Mouse (Mus musculus): ENCODE data around the gene Rabl3. TPM values are rescaled to one million over a fixed set of nuclear protein-coding genes. Genes with fewer than 3 reads are reported as not detected.

Gene Rabl3
- polyA plus RNA-seq, 1 experiment = 8.6 TPM

GRCm38 (mm10) chr16:37603431-37603830 lies 63.7 kb downstream of the Rabl3 start:
- Histone ChIP-seq H3K27me3 (ENCODE audit: control insufficient read depth, insufficient read depth, low read length) (no peaks in the 10 kb centered on the region), H3K27ac (ENCODE audit: insufficient read depth, low read length) (no peak overlapping the region), H3K4me3 (replicated peaks; ENCODE audit: insufficient read depth, low read depth, low read length) (no peak overlapping the region), H3K4me1 (ENCODE audit: control insufficient read depth, insufficient read depth, low read length) (no peaks in the 10 kb centered on the region)
- WGBS = 98% methylated on average over 1 of the region's 1 CpGs
- DNase-seq = no peak
- TF ChIP-seq POLR2A (IDR thresholded peaks at IDR 0.05; ENCODE audit: borderline replicate concordance, insufficient read depth, low read length) (no peak), CTCF (IDR thresholded peaks at IDR 0.05; ENCODE audit: borderline replicate concordance, insufficient read depth, low read depth, low read length) (no peak)

DNA sequence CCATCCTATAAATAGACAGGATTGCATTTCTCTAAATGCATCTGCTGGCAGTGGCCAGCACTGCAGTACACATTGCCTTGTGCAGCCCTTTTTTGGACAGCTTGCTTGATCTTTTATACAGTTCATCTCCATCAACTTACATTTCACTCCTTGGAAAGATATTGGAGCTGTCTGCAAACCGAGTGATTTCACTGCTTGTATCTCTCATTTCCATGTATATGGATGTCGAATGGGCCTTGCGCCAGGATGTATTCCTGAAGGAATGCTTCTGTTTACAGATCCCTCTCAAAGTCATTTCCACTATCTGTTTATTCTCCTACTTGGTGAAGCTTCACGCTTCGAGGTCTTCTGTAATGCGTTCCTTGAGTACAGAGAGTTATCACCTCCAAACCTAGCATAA lies 64.6 kb downstream of the Rabl3 start:
- H3K27me3 ChIP-seq (ENCODE audit: control insufficient read depth, insufficient read depth, low read length) = no peaks in the 10 kb centered on the region
- no peak for DNase-seq
- H3K27ac ChIP-seq (ENCODE audit: insufficient read depth, low read length) = no peak overlapping the region
- no peak overlapping the region for H3K4me3 ChIP-seq (replicated peaks; ENCODE audit: insufficient read depth, low read depth, low read length)
- H3K4me1 ChIP-seq (ENCODE audit: control insufficient read depth, insufficient read depth, low read length) = no peaks in the 10 kb centered on the region
- TF ChIP-seq CTCF (IDR thresholded peaks at IDR 0.05; ENCODE audit: borderline replicate concordance, insufficient read depth, low read depth, low read length) (0 out of 2 replicates have a peak, but pooled peaks have one; percentile 6), POLR2A (IDR thresholded peaks at IDR 0.05; ENCODE audit: borderline replicate concordance, insufficient read depth, low read length) (no peak)
- WGBS = 81% methylated on average over 6 of the region's 6 CpGs

- H3K4me1 ChIP-seq (ENCODE audit: control insufficient read depth, insufficient read depth, low read length) = peaks cover 6% of the 10 kb centered on the region
- H3K27me3 ChIP-seq (ENCODE audit: control insufficient read depth, insufficient read depth, low read length) = no peaks in the 10 kb centered on the region
- no peak overlapping the region for H3K4me3 ChIP-seq (replicated peaks; ENCODE audit: insufficient read depth, low read depth, low read length)
- H3K27ac ChIP-seq (ENCODE audit: insufficient read depth, low read length) = no peak overlapping the region
- no peak for TF ChIP-seq POLR2A (IDR thresholded peaks at IDR 0.05; ENCODE audit: borderline replicate concordance, insufficient read depth, low read length)
- no peak for TF ChIP-seq CTCF (IDR thresholded peaks at IDR 0.05; ENCODE audit: borderline replicate concordance, insufficient read depth, low read depth, low read length)
- WGBS = 79% methylated on average over 8 of the region's 8 CpGs
- no peak for DNase-seq
These were observed 70.6 kb downstream of the Rabl3 start for GRCm38 (mm10) chr16:37610333-37610732.

- DNase-seq = peak; percentile 53 to 69
- Histone ChIP-seq H3K27me3 (ENCODE audit: control insufficient read depth, insufficient read depth, low read length) (no peaks in the 10 kb centered on the region), H3K4me3 (replicated peaks; ENCODE audit: insufficient read depth, low read depth, low read length) (no peak overlapping the region), H3K4me1 (ENCODE audit: control insufficient read depth, insufficient read depth, low read length) (peaks cover 6% of the 10 kb centered on the region), H3K27ac (ENCODE audit: insufficient read depth, low read length) (no peak overlapping the region)
- 23% methylated on average over 7 of the region's 7 CpGs for WGBS
- no peak for TF ChIP-seq POLR2A (IDR thresholded peaks at IDR 0.05; ENCODE audit: borderline replicate concordance, insufficient read depth, low read length)
- no peak for TF ChIP-seq CTCF (IDR thresholded peaks at IDR 0.05; ENCODE audit: borderline replicate concordance, insufficient read depth, low read depth, low read length)
These were observed 71.4 kb downstream of the Rabl3 start for GRCm38 (mm10) chr16:37611072-37611471.

GRCm38 (mm10) chr16:37612013-37612412 lies 72.3 kb downstream of the Rabl3 start:
- H3K27ac ChIP-seq (ENCODE audit: insufficient read depth, low read length) = no peak overlapping the region
- WGBS = 61% methylated on average over 5 of the region's 5 CpGs
- H3K4me1 ChIP-seq (ENCODE audit: control insufficient read depth, insufficient read depth, low read length) = peaks cover 10% of the 10 kb centered on the region
- H3K27me3 ChIP-seq (ENCODE audit: control insufficient read depth, insufficient read depth, low read length) = no peaks in the 10 kb centered on the region
- peak; percentile 59 to 70 for DNase-seq
- TF ChIP-seq POLR2A (IDR thresholded peaks at IDR 0.05; ENCODE audit: borderline replicate concordance, insufficient read depth, low read length) (no peak), CTCF (IDR thresholded peaks at IDR 0.05; ENCODE audit: borderline replicate concordance, insufficient read depth, low read depth, low read length) (no peak)
- H3K4me3 ChIP-seq (replicated peaks; ENCODE audit: insufficient read depth, low read depth, low read length) = no peak overlapping the region

- no peak overlapping the region for H3K27ac ChIP-seq (ENCODE audit: insufficient read depth, low read length)
- no peak for DNase-seq
- no peak overlapping the region for H3K4me3 ChIP-seq (replicated peaks; ENCODE audit: insufficient read depth, low read depth, low read length)
- H3K27me3 ChIP-seq (ENCODE audit: control insufficient read depth, insufficient read depth, low read length) = no peaks in the 10 kb centered on the region
- 88% methylated on average over 9 of the region's 9 CpGs for WGBS
- TF ChIP-seq POLR2A (IDR thresholded peaks at IDR 0.05; ENCODE audit: borderline replicate concordance, insufficient read depth, low read length) (no peak), CTCF (IDR thresholded peaks at IDR 0.05; ENCODE audit: borderline replicate concordance, insufficient read depth, low read depth, low read length) (no peak)
- peaks cover 25% of the 10 kb centered on the region for H3K4me1 ChIP-seq (ENCODE audit: control insufficient read depth, insufficient read depth, low read length)
These were observed 74.9 kb downstream of the Rabl3 start for GRCm38 (mm10) chr16:37614540-37614939.

DNA sequence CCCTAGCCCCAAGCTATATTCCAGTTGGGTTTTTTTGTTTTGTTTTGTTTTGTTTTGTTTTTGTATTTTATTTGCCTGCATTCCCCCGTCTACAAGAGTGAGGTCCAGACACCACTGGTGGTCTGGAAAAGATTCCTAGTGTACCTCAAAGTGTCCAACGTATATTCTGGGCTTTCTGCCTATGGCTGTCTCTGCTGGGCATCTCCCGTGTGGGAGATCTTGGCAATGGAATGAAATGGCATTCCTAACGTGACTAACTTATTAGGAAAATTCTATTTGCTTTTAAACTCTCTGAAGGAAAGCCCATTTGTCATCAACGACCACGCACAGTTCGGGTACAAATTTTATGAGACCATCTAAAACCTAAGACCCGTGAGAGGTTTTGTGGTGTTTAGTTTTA lies 75.7 kb downstream of the Rabl3 start:
- TF ChIP-seq CTCF (IDR thresholded peaks at IDR 0.05; ENCODE audit: borderline replicate concordance, insufficient read depth, low read depth, low read length) (no peak), POLR2A (IDR thresholded peaks at IDR 0.05; ENCODE audit: borderline replicate concordance, insufficient read depth, low read length) (no peak)
- Histone ChIP-seq H3K27me3 (ENCODE audit: control insufficient read depth, insufficient read depth, low read length) (no peaks in the 10 kb centered on the region), H3K4me3 (replicated peaks; ENCODE audit: insufficient read depth, low read depth, low read length) (no peak overlapping the region), H3K27ac (ENCODE audit: insufficient read depth, low read length) (no peak overlapping the region), H3K4me1 (ENCODE audit: control insufficient read depth, insufficient read depth, low read length) (peaks cover 25% of the 10 kb centered on the region)
- 39% methylated on average over 8 of the region's 8 CpGs for WGBS
- DNase-seq = peak in 1 of 2 experiments; percentile 54

- DNase-seq = no peak
These were observed 76.4 kb downstream of the Rabl3 start for GRCm38 (mm10) chr16:37616104-37616503.

More at GRCm38 (mm10) chr16:37616104-37616503, 76.4 kb downstream of the Rabl3 start:
- WGBS = 73% methylated on average over 8 of the region's 8 CpGs
- H3K27me3 ChIP-seq (ENCODE audit: control insufficient read depth, insufficient read depth, low read length) = no peaks in the 10 kb centered on the region
- no peak overlapping the region for H3K4me3 ChIP-seq (replicated peaks; ENCODE audit: insufficient read depth, low read depth, low read length)
- H3K27ac ChIP-seq (ENCODE audit: insufficient read depth, low read length) = no peak overlapping the region
- TF ChIP-seq POLR2A (IDR thresholded peaks at IDR 0.05; ENCODE audit: borderline replicate concordance, insufficient read depth, low read length) (no peak), CTCF (IDR thresholded peaks at IDR 0.05; ENCODE audit: borderline replicate concordance, insufficient read depth, low read depth, low read length) (no peak)
- H3K4me1 ChIP-seq (ENCODE audit: control insufficient read depth, insufficient read depth, low read length) = peaks cover 25% of the 10 kb centered on the region
